Mouse (Mus musculus): ENCODE data around the gene Pygb.

The Pygb gene

GRCm38 (mm10) chr2:150839686-150840471 is 53.3 kb downstream of the Pygb start:
- DNase-seq (ENCODE audit: low read depth, low spot score), result no peak

GRCm38 (mm10) chr2:150841109-150841508 is 54.6 kb downstream of the Pygb start:
- DNase-seq (ENCODE audit: low read depth, low spot score), result no peak

GRCm38 (mm10) chr2:150842049-150842461 is 55.5 kb downstream of the Pygb start:
- no peak for DNase-seq (ENCODE audit: low read depth, low spot score)

GRCm38 (mm10) chr2:150844798-150845197 is 58.3 kb downstream of the Pygb start:
- no peak for DNase-seq (ENCODE audit: low read depth, low spot score)

- DNase-seq (ENCODE audit: low read depth, low spot score), result no peak
Measured at GRCm38 (mm10) chr2:150847436-150847995, 61.0 kb downstream of the Pygb start.

GRCm38 (mm10) chr2:150851251-150851650 is 64.7 kb downstream of the Pygb start:
- no peak for DNase-seq (ENCODE audit: low read depth, low spot score)

GRCm38 (mm10) chr2:150855186-150855585 is 68.7 kb downstream of the Pygb start:
- no peak for DNase-seq (ENCODE audit: low read depth, low spot score)

- DNase-seq (ENCODE audit: low read depth, low spot score), result no peak
Measured at GRCm38 (mm10) chr2:150858724-150859487, 72.4 kb downstream of the Pygb start.

- no peak for DNase-seq (ENCODE audit: low read depth, low spot score)
Measured at GRCm38 (mm10) chr2:150859709-150860470, 73.4 kb downstream of the Pygb start.

GRCm38 (mm10) chr2:150861128-150861527 is 74.6 kb downstream of the Pygb start:
- DNase-seq (ENCODE audit: low read depth, low spot score), result no peak

GRCm38 (mm10) chr2:150867021-150867420 is 80.5 kb downstream of the Pygb start:
- no peak for DNase-seq (ENCODE audit: low read depth, low spot score)

- no peak for DNase-seq (ENCODE audit: low read depth, low spot score)
Measured at GRCm38 (mm10) chr2:150869446-150869845, 82.9 kb downstream of the Pygb start.

GRCm38 (mm10) chr2:150874508-150874907 is 88.0 kb downstream of the Pygb start:
- no peak for DNase-seq (ENCODE audit: low read depth, low spot score)

GRCm38 (mm10) chr2:150875226-150875625 is 88.7 kb downstream of the Pygb start:
- no peak for DNase-seq (ENCODE audit: low read depth, low spot score)

GRCm38 (mm10) chr2:150877561-150877960 is 91.0 kb downstream of the Pygb start:
- no peak for DNase-seq (ENCODE audit: low read depth, low spot score)
